Mouse (Mus musculus) MEL (cell line): ENCODE results near the gene Gpr137. TPM values are rescaled to one million over a fixed set of nuclear protein-coding genes. Genes with fewer than 3 reads are reported as not detected.

Experiments
- DNase-seq: peaks from one replicate; pipeline ENCODE4 v3.0.0; 2011; ENCODE audit warnings: low read depth, low spot score
- H3K27ac ChIP-seq: 2 replicates; pipeline ENCODE4 v1.5.1; 2012; ENCODE audit warnings: low read depth, mild to moderate bottlenecking, control low read depth, low read length, moderate library complexity; ENCODE audit not compliant: control insufficient read depth
- H3K27me3 ChIP-seq, 2 experiments: fragments of 150-350 bp in 1 of 2; sonication (generic) in 1 of 2; 2 replicates each; pipeline ENCODE4 v1.6.1; 2012; ENCODE audit warnings: low read length in 2 of 2, mild to moderate bottlenecking in 2 of 2, improper control_type of control experiment in 1 of 2, moderate library complexity in 1 of 2; ENCODE audit not compliant: insufficient read depth in 2 of 2, control insufficient read depth in 1 of 2
- H3K36me3 ChIP-seq, 2 experiments: 2 replicates each; pipeline ENCODE4 v1.6.1; 2012 to 2014; ENCODE audit warnings: low read length in 2 of 2, improper control_type of control experiment in 1 of 2, inconsistent platforms in 1 of 2, mild to moderate bottlenecking in 1 of 2; ENCODE audit not compliant: insufficient read depth in 2 of 2, control insufficient read depth in 1 of 2
- H3K4me1 ChIP-seq, 2 experiments: fragments of 150-350 bp in 1 of 2; sonication (generic) in 1 of 2; 2 replicates each; pipeline ENCODE4 v1.6.1; 2012; ENCODE audit warnings: low read length in 2 of 2, improper control_type of control experiment in 1 of 2, mild to moderate bottlenecking in 1 of 2; ENCODE audit not compliant: insufficient read depth in 2 of 2, control insufficient read depth in 1 of 2
- H3K4me3 ChIP-seq, 2 experiments: fragments of 150-350 bp in 1 of 2; sonication (generic) in 1 of 2; 2 replicates each; pipeline ENCODE4 v1.5.1; 2012; ENCODE audit warnings: low read depth in 2 of 2, low read length in 2 of 2, mild to moderate bottlenecking in 2 of 2, moderate library complexity in 2 of 2, control low read depth in 1 of 2, improper control_type of control experiment in 1 of 2; ENCODE audit not compliant: control insufficient read depth in 1 of 2, insufficient read depth in 1 of 2
- H3K79me2 ChIP-seq: 2 replicates; pipeline ENCODE4 v1.6.1; 2012; ENCODE audit warnings: mild to moderate bottlenecking, low read length, moderate library complexity; ENCODE audit not compliant: control insufficient read depth, poor library complexity, insufficient read depth
- H3K9ac ChIP-seq: 2 replicates; pipeline ENCODE4 v1.6.1; 2012; ENCODE audit warnings: low read depth, mild to moderate bottlenecking, control low read depth, low read length, moderate library complexity; ENCODE audit not compliant: control insufficient read depth, poor library complexity, severe bottlenecking
- H3K9me3 ChIP-seq: fragments of 150-350 bp; sonication (generic); replicated peaks from 2 replicates; pipeline ENCODE4 v1.6.1; 2012; ENCODE audit warnings: mild to moderate bottlenecking, low read length, improper control_type of control experiment, moderate library complexity; ENCODE audit not compliant: insufficient read depth
- BHLHE40 ChIP-seq: IDR thresholded peaks from 2 replicates; pipeline ENCODE4 v1.6.1; 2012; ENCODE audit warnings: low read depth, mild to moderate bottlenecking, inconsistent platforms, low read length, improper control_type of control experiment, borderline replicate concordance
- CHD2 ChIP-seq: IDR thresholded peaks from 2 replicates; pipeline ENCODE4 v1.6.1; 2011; ENCODE audit warnings: low read length, improper control_type of control experiment
- CTCF ChIP-seq, 3 experiments: IDR thresholded peaks in 2 of 3; conservative IDR thresholded peaks in 1 of 3; 2 replicates each; pipeline ENCODE4 v1.5.1; 2011 to 2012; ENCODE audit warnings: low read length in 3 of 3, low read depth in 2 of 3, mild to moderate bottlenecking in 2 of 3, improper control_type of control experiment in 1 of 3, inconsistent platforms in 1 of 3, mixed read lengths in 1 of 3, moderate library complexity in 1 of 3; ENCODE audit not compliant: control insufficient read depth in 1 of 3, insufficient read depth in 1 of 3, poor library complexity in 1 of 3, severe bottlenecking in 1 of 3
- ETS1 ChIP-seq: IDR thresholded peaks from 2 replicates; pipeline ENCODE4 v1.6.1; 2012; ENCODE audit warnings: low read depth, mild to moderate bottlenecking, inconsistent platforms, low read length, improper control_type of control experiment, moderate library complexity
- HCFC1 ChIP-seq: IDR thresholded peaks from 2 replicates; pipeline ENCODE4 v1.6.1; 2012; ENCODE audit warnings: low read depth, mild to moderate bottlenecking, inconsistent platforms, low read length, improper control_type of control experiment, moderate library complexity
- KAT2A ChIP-seq: conservative IDR thresholded peaks from 2 replicates; pipeline ENCODE4 v1.6.1; 2012; ENCODE audit warnings: low read depth, low read length, improper control_type of control experiment, inconsistent platforms
- MAFK ChIP-seq: IDR thresholded peaks from 2 replicates; pipeline ENCODE4 v1.6.1; 2011; ENCODE audit warnings: low read depth, mild to moderate bottlenecking, low read length, improper control_type of control experiment, borderline replicate concordance
- MEF2A ChIP-seq: IDR thresholded peaks from 2 replicates; pipeline ENCODE4 v1.6.1; 2014; ENCODE audit warnings: low read depth, mild to moderate bottlenecking, inconsistent platforms, low read length, improper control_type of control experiment; ENCODE audit not compliant: poor library complexity, insufficient replicate concordance, severe bottlenecking; ENCODE audit errors: extremely low read depth
- NELFE ChIP-seq: IDR thresholded peaks from 2 replicates; pipeline ENCODE4 v1.6.1; 2011; ENCODE audit warnings: low read depth, low read length, improper control_type of control experiment
- POLR2AphosphoS2 ChIP-seq: IDR thresholded peaks from 2 replicates; pipeline ENCODE4 v1.6.1; 2011; ENCODE audit warnings: low read length, improper control_type of control experiment
- RAD21 ChIP-seq: IDR thresholded peaks from 2 replicates; pipeline ENCODE4 v1.6.1; 2011; ENCODE audit warnings: mild to moderate bottlenecking, low read depth, low read length, improper control_type of control experiment
- RCOR1 ChIP-seq: IDR thresholded peaks from 2 replicates; pipeline ENCODE4 v1.6.1; 2012; ENCODE audit warnings: low read depth, mild to moderate bottlenecking, inconsistent platforms, low read length, improper control_type of control experiment
- SIN3A ChIP-seq: IDR thresholded peaks from 2 replicates; pipeline ENCODE4 v1.6.1; 2012; ENCODE audit warnings: low read length, improper control_type of control experiment, inconsistent platforms
- TCF12 ChIP-seq: IDR thresholded peaks from 2 replicates; pipeline ENCODE4 v1.6.1; 2014; ENCODE audit warnings: low read depth, mild to moderate bottlenecking, inconsistent platforms, low read length, improper control_type of control experiment, moderate library complexity
- USF2 ChIP-seq, 2 experiments: IDR thresholded peaks; 2 replicates each; pipeline ENCODE4 v1.6.1; 2011 to 2012; ENCODE audit warnings: improper control_type of control experiment in 2 of 2, low read length in 2 of 2, borderline replicate concordance in 1 of 2, inconsistent platforms in 1 of 2, low read depth in 1 of 2, mild to moderate bottlenecking in 1 of 2; ENCODE audit not compliant: insufficient read depth in 1 of 2
- ZKSCAN1 ChIP-seq: IDR thresholded peaks from 2 replicates; pipeline ENCODE4 v1.6.1; 2012; ENCODE audit warnings: low read depth, mild to moderate bottlenecking, inconsistent platforms, low read length, improper control_type of control experiment, moderate library complexity
- polyA plus RNA-seq, 2 experiments: library from polyadenylated mRNA; stranded (reverse) in 1 of 2; unstranded in 1 of 2; fragments of >175 nt in 1 of 2; fragments of >200 nt in 1 of 2; gene quantifications; 2 replicates each; pipeline versions ENCODE4 v1.2.1 to v1.2.4; 2012; ENCODE audit warnings: low replicate concordance in 2 of 2, low read depth in 1 of 2; ENCODE audit not compliant: insufficient read length in 2 of 2, insufficient read depth in 1 of 2, missing spikeins in 1 of 2
- total RNA-seq: library from RNA; depleted of rRNA; stranded (reverse); fragments of 300-350 nt; gene quantifications from 2 replicates; pipeline ENCODE4 v1.2.3, GENCODE M21; 2012

Gene Gpr137
- total and polyA plus RNA-seq, 3 experiments, result 27.1 to 35.3 TPM; not detected in 1

- H3K27ac ChIP-seq, result no peak overlapping the region
- no peaks in the 10 kb centered on the region for H3K9me3 ChIP-seq
- TF ChIP-seq RAD21, result no peak
- no peaks in the 10 kb centered on the region for H3K27me3 ChIP-seq
- peaks cover 0 to 5% of the 10 kb centered on the region in 2 experiments; a peak in 2 of 4 replicates for H3K36me3 ChIP-seq
- peaks cover 0 to 8% of the 10 kb centered on the region in 2 experiments; a peak in 2 of 4 replicates for H3K4me1 ChIP-seq
- DNase-seq, result no peak
- H3K79me2 ChIP-seq, result peaks cover 22% of the 10 kb centered on the region
- H3K9ac ChIP-seq, result no peak overlapping the region
- no peak overlapping the region for H3K4me3 ChIP-seq
Observed at GRCm38 (mm10) chr19:6905498-6906159, 36.7 kb downstream of the Gpr137 start.

- Histone ChIP-seq H3K9ac (no peak overlapping the region), H3K9me3 (no peaks in the 10 kb centered on the region), H3K4me1 (peaks cover 0 to 8% of the 10 kb centered on the region in 2 experiments; a peak in 2 of 4 replicates), H3K27ac (no peak overlapping the region), H3K36me3 (peaks cover 0 to 5% of the 10 kb centered on the region in 2 experiments; a peak in 2 of 4 replicates), H3K79me2 (peaks cover 20% of the 10 kb centered on the region), H3K4me3 (no peak overlapping the region), H3K27me3 (no peaks in the 10 kb centered on the region)
- no peak for DNase-seq
- no peak for TF ChIP-seq ZKSCAN1
Observed at GRCm38 (mm10) chr19:6904846-6905245, 37.4 kb downstream of the Gpr137 start.

GRCm38 (mm10) chr19:6903031-6903430 lies 39.2 kb downstream of the Gpr137 start:
- DNase-seq, result no peak
- no peak overlapping the region for H3K4me3 ChIP-seq
- peaks cover 0 to 3% of the 10 kb centered on the region in 2 experiments; a peak in 1 of 4 replicates for H3K4me1 ChIP-seq
- no peak overlapping the region for H3K27ac ChIP-seq
- no peak overlapping the region for H3K9ac ChIP-seq
- no peaks in the 10 kb centered on the region for H3K9me3 ChIP-seq
- no peaks in the 10 kb centered on the region for H3K27me3 ChIP-seq
- peaks cover 5% of the 10 kb centered on the region for H3K79me2 ChIP-seq
- no peaks in the 10 kb centered on the region; a peak in 2 of 4 replicates for H3K36me3 ChIP-seq
- TF ChIP-seq POLR2AphosphoS2 (no peak), CHD2 (no peak), MEF2A (no peak), KAT2A (no peak), BHLHE40 (no peak), USF2 (IDR thresholded peaks at IDR 0.05; ENCODE audit: borderline replicate concordance in 1 of 2, insufficient read depth in 1 of 2, low read depth in 1 of 2, low read length in 2 of 2) (no peak), HCFC1 (no peak), ETS1 (no peak), TCF12 (no peak), CTCF (IDR thresholded peaks at IDR 0.05 in 2 of 3, conservative IDR thresholded peaks at IDR 0.05 in 1 of 3; ENCODE audit: control insufficient read depth in 1 of 3, insufficient read depth in 1 of 3, low read depth in 2 of 3, low read length in 3 of 3, poor library complexity in 1 of 3, severe bottlenecking in 1 of 3) (no peak), SIN3A (no peak), RCOR1 (no peak), ZKSCAN1 (no peak), NELFE (no peak), MAFK (no peak)
